Mouse (Mus musculus) right cerebral cortex, postnatal 14 days (tissue): ENCODE measurements around the gene Cldnd1.

ENCODE experiments used
- DNase-seq: peaks from one replicate; pipeline ENCODE4 v3.0.0; 2022

The Cldnd1 gene

GRCm38 (mm10) chr16:58708601-58709475, 18.9 kb upstream of the Cldnd1 start:
- DNase-seq, result no peak

DNA sequence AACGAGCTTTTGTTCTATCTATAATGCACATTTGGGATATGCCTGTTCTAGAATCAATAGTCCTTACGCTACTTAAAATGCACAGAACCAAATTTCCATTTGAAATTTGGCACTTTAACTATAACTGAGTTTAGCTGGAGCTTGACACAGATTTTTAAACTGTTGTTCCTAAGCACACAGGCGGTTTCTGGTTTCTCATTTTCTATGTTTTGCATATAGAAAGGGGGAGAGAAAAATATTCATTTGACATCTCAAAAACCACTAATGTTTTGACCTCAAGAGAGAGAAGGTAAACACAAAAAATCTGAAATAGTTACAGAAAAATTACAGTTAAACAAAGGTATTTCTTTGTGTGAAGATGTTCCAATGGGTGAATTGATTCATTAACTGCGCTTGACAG, 18.2 kb upstream of the Cldnd1 start:
- no peak for DNase-seq

DNA sequence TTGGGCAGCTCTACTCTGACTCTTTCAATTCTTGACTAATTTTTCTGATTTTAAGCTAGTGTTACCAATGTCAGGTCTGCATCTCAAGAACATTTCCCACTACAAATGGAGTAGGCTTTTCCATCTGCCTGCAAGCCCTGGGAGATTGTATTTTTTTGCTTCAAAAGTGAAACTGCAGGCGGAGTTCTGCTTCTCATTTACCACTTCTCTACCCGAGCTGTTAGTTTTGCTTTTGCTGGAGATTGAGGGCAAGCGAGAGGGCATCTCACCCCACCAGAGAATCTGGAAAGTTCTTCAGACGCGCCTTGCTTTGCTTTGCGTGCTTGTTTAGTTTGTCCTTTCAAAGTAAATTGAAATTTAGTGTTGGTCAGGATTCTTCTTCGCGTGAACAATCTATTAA, 15.5 kb upstream of the Cldnd1 start:
- DNase-seq, result no peak

DNA sequence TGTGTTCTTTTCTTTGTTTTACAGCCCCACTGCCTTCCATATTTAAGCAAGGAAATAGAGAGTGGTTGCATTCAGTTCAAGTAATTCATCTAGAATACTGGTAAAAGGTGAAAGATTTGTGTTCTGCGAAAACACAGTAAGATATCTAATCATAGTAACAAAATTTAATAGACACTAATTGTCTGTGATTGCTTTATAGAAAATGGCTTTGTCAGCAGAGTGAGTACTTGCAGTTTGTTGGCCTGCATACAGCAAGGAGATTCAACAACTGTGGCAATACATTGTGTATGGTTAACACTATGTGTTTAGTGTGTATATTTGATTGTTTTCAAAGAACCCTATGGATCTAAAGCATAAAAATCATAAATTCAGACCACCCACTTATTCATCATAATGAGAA, 14.6 kb upstream of the Cldnd1 start:
- no peak for DNase-seq

GRCm38 (mm10) chr16:58715018-58715417, 12.7 kb upstream of the Cldnd1 start:
- DNase-seq, result no peak

- DNase-seq, result no peak
These were observed 9.0 kb upstream of the Cldnd1 start, which contains the start of gene Gpr15 for GRCm38 (mm10) chr16:58718666-58719120. Gene Gpr15 (minus strand): TSS chr16:58719070.

- DNase-seq, result no peak
These were observed 5.4 kb upstream of the Cldnd1 start for GRCm38 (mm10) chr16:58722292-58722691.

DNA sequence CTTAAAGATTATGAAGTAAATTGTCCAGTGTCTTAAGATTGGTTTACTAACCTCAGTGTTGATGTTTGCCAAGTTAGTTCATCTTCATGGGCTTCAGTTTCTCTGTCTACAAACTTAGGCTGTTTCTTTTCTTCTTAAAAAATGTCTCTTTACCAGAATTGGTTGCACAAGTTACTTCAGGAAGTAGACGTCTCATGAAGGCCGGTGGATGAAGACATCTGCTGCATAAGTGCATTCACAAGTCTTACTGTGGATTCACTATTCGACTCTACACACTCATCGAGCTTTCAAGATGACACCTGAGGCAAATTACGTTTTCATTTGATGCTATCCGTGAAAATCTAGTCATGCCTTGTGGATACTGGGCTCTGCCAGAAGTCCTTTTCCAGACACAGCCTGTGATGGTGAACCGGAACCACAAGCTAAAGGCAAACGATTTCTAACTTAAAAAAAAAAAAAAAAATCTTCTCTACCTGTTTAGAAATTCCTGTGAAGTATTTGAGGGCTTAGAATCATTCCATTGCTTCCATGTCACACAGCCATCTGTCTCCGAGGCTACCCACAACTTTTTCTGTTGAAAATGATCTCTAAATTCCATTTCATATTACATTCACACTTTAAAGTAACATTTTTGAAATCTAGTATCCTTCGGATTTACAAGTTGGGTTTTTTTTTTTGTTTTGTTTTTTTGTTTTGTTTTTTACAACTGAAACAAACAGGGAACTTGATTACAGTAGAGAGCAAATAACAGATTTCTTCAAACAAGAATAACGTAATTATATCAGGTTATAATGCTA, 832 bp upstream of the Cldnd1 start:
- no peak for DNase-seq

DNA sequence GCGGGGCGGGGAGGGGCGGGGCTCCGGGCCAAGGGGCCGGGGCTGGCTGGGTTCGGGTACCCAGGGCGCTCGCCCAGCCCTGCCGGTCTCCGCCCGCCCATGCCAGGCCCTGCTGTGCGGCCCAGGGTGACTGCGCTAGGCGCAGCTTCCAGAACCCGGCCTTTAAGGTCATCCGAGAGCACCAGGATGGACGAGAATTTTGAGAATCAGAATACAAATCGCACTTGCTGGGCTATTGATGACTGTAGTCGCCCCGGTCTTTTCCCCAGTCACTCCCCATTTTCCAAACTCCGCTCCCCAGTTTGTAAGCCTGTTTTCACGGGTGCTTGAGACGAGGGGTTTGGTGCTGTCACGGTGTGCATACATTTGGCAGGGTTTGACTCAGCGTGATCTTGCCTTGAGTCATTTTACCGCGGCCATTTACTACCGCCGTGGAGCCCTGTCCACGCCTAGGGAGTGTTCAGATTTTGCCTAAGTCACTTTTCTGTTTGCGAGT, 514 bp downstream of the Cldnd1 start:
- peak; percentile 9 for DNase-seq

DNA sequence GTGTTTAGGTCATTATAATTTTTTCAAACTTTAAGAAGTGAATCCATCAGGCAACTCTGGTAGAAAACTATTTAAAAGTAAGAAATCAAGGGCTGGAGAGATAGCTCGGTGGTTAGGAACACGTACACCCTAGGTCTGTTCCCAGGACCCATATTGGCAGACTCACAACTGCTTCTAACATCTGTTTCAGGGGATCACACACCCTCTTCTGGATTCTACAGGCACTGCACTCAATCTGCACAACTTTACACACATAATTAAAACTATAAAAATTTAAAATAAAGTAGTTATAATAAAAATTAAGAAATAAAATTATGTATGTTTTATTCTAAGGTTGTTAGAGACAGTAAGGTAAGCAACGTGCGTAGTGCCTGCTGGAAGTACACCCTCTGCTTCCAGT, 10.5 kb downstream of the Cldnd1 start:
- DNase-seq, result no peak

DNA sequence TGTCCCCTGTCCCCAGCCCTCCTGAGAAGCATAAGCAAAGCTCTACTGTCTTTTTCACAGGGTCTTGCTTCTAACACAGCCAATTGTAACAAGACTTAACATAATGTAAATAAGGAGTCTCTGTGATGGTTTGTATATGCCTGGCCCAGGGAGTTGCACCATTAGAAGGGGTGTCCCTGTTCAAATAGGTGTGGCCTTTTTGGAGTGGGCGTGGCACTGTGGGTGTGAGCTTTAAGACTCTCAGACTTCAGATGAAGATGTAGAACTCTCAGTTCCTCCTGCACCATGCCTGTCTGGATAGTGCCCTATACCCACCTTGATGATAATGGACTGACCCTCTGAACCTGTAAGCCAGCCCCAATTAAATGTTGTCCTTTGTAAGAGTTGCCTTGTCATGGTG, 11.1 kb downstream of the Cldnd1 start:
- DNase-seq, result no peak

DNA sequence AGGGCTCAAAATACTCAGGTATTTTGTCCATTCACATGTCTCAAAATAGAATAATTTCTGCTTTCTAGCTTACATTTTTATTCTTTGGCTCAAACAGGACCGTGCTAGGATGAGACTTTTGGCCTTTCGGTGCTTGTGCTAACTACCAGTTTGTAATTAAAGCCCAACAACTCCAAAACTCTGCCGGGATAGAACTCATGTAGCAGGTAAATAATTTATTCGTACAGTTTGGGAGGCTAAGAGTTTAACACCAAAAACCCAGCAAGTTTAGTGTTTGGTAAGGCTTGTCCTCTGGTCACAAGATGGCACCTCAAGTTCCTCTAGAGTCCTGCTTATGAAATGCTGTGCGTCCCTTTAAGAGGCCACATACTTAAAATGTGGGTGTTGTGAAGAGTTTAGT, 13.0 kb downstream of the Cldnd1 start:
- no peak for DNase-seq

DNA sequence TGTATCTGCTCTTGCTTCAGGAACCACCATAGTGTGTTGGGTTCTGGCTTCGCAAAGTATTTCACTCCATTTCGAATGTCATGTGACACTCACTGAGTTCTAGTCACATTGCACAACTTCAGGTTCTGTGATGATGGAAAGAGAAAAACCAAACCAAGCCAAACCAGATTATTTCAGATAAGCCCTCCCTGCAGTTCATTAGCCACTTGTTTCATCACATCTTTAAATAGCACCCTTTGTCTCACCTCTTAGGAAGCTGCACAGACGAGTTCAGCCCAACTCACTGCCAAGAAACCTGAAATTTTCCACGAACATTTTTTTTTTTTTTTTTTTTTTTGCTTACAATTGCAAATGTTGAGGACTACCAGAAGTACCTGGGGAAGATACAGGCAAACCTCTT, 19.0 kb downstream of the Cldnd1 start:
- no peak for DNase-seq

DNA sequence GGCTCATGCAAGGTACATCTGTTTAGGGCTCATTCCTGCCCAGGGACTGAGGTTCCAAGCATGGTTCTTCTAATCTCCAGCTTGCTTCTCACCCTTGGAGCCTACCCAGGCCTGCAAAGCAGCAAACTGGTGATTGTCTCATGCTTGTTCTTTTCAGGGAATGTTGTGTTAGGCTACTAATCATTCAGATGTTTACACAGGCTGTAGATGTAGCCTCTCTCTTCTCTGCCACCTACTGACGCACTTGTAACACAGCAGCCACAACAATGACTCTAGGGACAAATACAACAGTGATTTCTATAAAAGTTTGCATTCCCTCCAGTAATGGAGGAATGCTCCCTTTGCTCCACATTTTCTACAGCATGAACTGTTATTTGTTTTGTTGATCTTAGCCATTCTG, 23.6 kb downstream of the Cldnd1 start:
- no peak for DNase-seq

- no peak for DNase-seq
These were observed 28.5 kb downstream of the Cldnd1 start for GRCm38 (mm10) chr16:58756191-58756590.

- DNase-seq, result no peak
These were observed 35.4 kb downstream of the Cldnd1 start, which contains the start of gene Olfr172 for GRCm38 (mm10) chr16:58763076-58763475. Gene Olfr172 (minus strand): TSS chr16:58763176.
